Mouse (Mus musculus) T-helper 2 cell (primary cell): Measurements from ENCODE around the gene Card10.
"Not testable (repeated sequence)": the region's sequence is repeated elsewhere in the genome, so short reads cannot be mapped to it uniquely, and the experiment has no call there.

Experiments used
- in situ Hi-C: fragments of 300-600 bp; cut with MboI, MseI; formaldehyde crosslinking; loops from one replicate; pipeline ENCODE4 v1.15.1; 2025; ENCODE audit warnings: high pct_unique_total_duplicates

Card10 gene

GRCm38 (mm10) chr15:78802776-78803391, at the start of gene Card10:
Card10 (minus strand) TSS chr15:78803042.
- in situ Hi-C loops: no loop called here

- in situ Hi-C loops: loop anchor here (10.0 kb wide), 1 partner anchor 227 kb away; no protein-coding TSS in a partner anchor
Measured at GRCm38 (mm10) chr15:78851505-78852153, 48.8 kb upstream of the Card10 start.

GRCm38 (mm10) chr15:78850944-78851343, 48.1 kb upstream of the Card10 start:
- in situ Hi-C loops: loop anchor here (10.0 kb wide), 1 partner anchor 226 kb away; no protein-coding TSS in a partner anchor

- in situ Hi-C loops: loop anchor here (10.0 kb wide), 1 partner anchor 225 kb away; no protein-coding TSS in a partner anchor
Measured at GRCm38 (mm10) chr15:78850059-78850824, 47.4 kb upstream of the Card10 start.

GRCm38 (mm10) chr15:78849485-78849884, 46.6 kb upstream of the Card10 start:
- in situ Hi-C loops: no loop called here

GRCm38 (mm10) chr15:78848467-78848866, 45.6 kb upstream of the Card10 start:
- in situ Hi-C loops: no loop called here

- in situ Hi-C loops: not testable (repeated sequence)
Measured at GRCm38 (mm10) chr15:78846805-78847204, 44.0 kb upstream of the Card10 start.

- in situ Hi-C loops: no loop called here
Measured at GRCm38 (mm10) chr15:78846352-78846751, 43.5 kb upstream of the Card10 start.

GRCm38 (mm10) chr15:78845867-78846266, 43.0 kb upstream of the Card10 start:
- in situ Hi-C loops: no loop called here

GRCm38 (mm10) chr15:78845321-78845720, 42.5 kb upstream of the Card10 start:
- in situ Hi-C loops: no loop called here

GRCm38 (mm10) chr15:78844791-78845190, 41.9 kb upstream of the Card10 start:
- in situ Hi-C loops: no loop called here

GRCm38 (mm10) chr15:78843581-78844469, 41.0 kb upstream of the Card10 start:
- in situ Hi-C loops: no loop called here

GRCm38 (mm10) chr15:78842371-78843163, 39.7 kb upstream of the Card10 start, which contains the start of gene Cdc42ep1:
Cdc42ep1 (plus strand) TSS chr15:78842624.
- in situ Hi-C loops: no loop called here

- in situ Hi-C loops: no loop called here
Measured at GRCm38 (mm10) chr15:78841161-78841790, 38.4 kb upstream of the Card10 start.

GRCm38 (mm10) chr15:78840751-78841150, 37.9 kb upstream of the Card10 start:
- in situ Hi-C loops: no loop called here

- in situ Hi-C loops: no loop called here
Measured at GRCm38 (mm10) chr15:78840241-78840640, 37.4 kb upstream of the Card10 start.

- in situ Hi-C loops: no loop called here
Measured at GRCm38 (mm10) chr15:78839744-78840143, 36.9 kb upstream of the Card10 start.

GRCm38 (mm10) chr15:78836086-78836621, 33.3 kb upstream of the Card10 start:
- in situ Hi-C loops: no loop called here

GRCm38 (mm10) chr15:78835200-78836085, 32.6 kb upstream of the Card10 start:
- in situ Hi-C loops: no loop called here
